Mouse (Mus musculus) small intestine, adult 2 months (tissue): ENCODE measurements around the gene Mylpf.

ENCODE experiments used
- CTCF ChIP-seq: fragments of 200-500 bp; IDR thresholded peaks from 2 replicates; pipeline ENCODE4 v1.5.1; 2012; ENCODE audit warnings: low read depth, mild to moderate bottlenecking, control low read depth, inconsistent platforms, low read length, moderate library complexity, mixed read lengths; ENCODE audit not compliant: insufficient replicate concordance, insufficient read length; ENCODE audit errors: extremely low read depth
- POLR2A ChIP-seq: fragments of 200-500 bp; IDR thresholded peaks from 2 replicates; pipeline ENCODE4 v1.6.1; 2012; ENCODE audit warnings: low read depth, mild to moderate bottlenecking, control low read depth, inconsistent platforms, low read length, moderate library complexity

DNA sequence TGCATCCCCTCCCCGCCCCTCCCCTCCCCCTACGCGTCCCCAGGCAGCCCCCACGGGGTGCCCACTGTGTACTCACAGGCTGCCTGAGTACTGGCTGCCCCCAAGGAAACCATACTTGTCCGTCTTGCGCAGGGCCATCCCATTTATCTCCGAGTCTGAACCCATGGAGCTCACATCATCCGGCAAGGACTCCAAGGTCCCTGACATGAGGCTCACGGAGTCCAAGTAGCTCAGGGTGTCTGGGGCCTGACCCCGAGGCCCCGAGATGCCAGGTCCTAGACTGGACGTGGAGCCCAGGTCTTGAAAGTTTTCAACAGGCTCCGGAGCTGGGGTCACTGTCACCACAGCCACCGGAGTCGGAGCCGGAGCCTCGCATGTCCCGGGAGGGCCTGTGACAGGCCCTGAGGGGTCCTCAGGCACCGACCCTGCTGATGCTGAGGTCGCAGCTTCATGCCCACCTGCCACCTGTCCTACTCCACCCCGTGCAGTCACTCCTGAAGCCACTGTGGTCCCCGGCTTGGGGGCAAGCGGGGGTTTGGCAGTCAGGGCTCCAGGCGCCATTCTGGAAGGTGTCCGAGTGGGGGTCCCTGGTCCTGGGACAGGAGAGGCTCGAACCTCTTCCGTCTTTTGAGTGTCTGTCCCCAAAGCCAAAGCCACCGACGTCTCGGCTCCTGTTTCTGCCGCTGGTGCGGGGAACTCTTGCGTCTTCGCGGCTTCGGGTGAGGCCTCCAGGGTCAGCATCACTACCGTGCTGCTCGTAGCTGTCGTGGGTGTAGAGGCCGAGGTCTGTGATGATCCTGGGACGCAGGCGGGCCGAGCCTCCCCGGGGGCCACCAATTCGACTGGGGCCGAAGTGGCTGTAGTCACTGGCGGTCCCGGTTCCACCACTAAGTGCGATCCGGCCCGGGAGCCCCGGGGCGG is 1.1 kb upstream of the Mylpf start:
- TF ChIP-seq CTCF (no peak), POLR2A (no peak)
